Mouse (Mus musculus): ENCODE measurements around the gene Irf9. TPM values are rescaled to one million over a fixed set of nuclear protein-coding genes. Genes with fewer than 3 reads are reported as not detected.
A peak's percentile ranks its signal among the peaks of the same experiment; 100 is the strongest.

Gene Irf9
- total RNA-seq (2015) = 20.6 and 24.8 TPM in 2 replicates
- 28.2 and 31.3 TPM in 2 replicates for total RNA-seq (2017)

DNA sequence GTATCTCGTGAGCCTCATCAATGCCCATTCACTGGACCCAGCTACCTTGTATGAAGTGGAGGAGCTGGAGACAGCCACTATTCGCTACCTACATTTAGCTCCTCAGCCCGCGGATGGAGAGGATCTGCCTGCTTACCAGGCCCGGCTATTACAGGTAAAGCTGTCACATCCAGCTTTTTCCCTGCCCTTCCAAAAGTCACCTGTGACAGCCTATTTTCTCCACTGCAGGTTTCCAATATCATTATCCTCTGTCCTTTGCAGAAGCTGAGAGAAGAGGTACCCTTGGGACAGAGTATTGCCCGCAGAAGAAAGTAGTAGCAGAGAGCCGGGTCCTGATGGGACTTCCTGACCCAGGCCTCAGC, at the start of gene Irf9:
Irf9 (plus strand) TSS at position 301 of the 362 bp plus-strand sequence.
- no peak for ATAC-seq (replicated peaks; ENCODE audit: poor library complexity)

DNA sequence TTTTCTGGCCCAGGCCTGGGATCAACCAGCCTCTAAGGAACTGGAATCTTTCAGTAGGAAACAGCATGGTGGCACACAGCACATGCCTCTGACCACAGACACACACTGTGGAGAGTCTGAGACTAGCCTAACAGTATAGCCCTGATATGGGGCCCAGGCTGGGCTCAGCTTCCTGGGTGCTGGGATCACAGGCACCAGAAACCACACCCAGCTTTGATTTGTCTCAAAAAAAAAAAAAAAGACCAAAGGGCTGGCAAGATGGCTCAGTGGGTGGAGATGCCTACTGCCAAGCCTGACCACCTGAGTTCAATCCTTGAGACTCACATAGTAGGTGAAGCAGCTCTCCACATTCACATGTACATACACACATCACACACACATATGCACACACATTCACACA, 48.7 kb upstream of the Irf9 start:
- ATAC-seq (replicated peaks; ENCODE audit: poor library complexity) = no peak

DNA sequence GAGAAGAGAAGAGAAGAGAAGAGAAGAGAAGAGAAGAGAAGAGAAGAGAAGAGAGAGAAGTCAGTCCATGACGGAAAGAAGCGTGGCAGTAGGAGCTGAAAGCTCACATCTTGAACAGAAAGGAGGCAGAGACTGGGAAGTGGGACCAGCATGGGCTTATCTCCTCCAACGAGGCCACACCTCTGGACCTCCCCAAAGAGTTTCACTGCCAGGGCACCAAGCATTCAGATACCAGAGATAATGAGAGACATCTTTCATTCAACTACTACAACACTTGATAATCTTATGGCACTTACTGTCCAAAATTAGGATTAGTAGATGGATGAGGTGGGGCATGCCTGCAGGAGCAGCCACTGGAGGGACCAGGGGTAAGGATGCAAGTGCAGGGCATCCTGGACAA, 47.6 kb upstream of the Irf9 start:
- ATAC-seq (replicated peaks; ENCODE audit: poor library complexity) = no peak

DNA sequence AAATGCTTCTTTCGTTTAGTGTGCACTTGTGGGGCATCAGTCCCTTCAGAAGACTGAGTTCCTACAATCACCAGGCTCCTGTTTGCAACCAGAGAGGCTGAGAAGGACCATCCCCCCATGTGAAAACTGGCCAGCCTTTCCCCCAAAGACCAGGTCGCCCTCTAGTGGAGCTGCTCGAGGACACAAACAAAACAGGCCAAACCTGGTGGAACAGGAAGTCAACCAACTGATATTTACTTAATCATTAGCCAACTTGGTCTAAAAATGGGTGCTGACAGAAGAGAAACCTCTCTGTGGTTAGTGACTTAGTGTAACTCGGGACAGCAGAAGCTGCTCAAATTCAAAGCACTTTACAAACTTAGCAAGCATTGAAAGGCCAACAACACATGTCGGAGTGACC, 46.4 kb upstream of the Irf9 start:
- ATAC-seq (replicated peaks; ENCODE audit: poor library complexity) = peak; percentile 39

DNA sequence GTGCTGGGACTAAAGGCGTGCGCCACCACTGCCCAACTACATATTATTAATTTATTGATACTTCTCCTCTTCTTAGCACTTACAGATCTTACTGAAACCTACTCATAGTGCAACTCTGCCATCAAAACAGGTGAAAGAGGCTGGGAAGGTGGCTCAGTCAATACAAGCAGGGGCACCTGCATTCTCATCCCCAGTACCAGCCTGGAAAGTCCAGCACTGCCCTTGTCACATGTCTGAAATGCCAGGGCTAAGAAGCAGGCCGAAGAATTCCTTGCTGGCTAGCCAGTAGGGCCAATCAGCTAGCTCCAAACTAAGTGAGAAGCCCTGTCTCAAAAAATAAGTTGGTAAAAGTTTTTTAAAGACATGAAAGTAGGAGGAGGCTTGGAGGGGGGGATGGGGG, 45.8 kb upstream of the Irf9 start:
- ATAC-seq (replicated peaks; ENCODE audit: poor library complexity) = no peak

- no peak for ATAC-seq (replicated peaks; ENCODE audit: poor library complexity)
Measured at GRCm38 (mm10) chr14:55558740-55559448, 44.5 kb upstream of the Irf9 start.

DNA sequence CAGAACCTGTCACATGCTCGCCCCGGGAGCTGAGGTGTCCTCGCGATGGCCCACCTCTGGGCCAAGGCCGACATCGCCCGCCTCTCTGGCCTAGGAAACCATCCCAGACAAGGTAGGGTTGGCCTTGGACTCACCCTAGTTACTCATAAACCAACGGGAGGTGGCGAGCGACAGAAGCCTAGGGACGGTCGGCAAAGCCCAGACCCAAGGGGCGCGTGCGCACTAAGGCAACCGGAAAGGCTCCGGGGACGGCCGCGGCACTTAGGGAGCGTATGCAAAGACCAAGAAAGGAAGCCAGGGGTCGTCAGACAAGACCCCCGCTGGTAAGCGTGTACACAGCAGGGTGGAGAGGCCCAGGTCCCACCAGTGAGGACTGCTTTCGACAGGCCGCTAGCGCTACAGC, 43.6 kb upstream of the Irf9 start, which contains the start of gene Dcaf11:
Dcaf11 (plus strand) TSS at position 208 of the 403 bp plus-strand sequence.
- peak; percentile 46 for ATAC-seq (replicated peaks; ENCODE audit: poor library complexity)

DNA sequence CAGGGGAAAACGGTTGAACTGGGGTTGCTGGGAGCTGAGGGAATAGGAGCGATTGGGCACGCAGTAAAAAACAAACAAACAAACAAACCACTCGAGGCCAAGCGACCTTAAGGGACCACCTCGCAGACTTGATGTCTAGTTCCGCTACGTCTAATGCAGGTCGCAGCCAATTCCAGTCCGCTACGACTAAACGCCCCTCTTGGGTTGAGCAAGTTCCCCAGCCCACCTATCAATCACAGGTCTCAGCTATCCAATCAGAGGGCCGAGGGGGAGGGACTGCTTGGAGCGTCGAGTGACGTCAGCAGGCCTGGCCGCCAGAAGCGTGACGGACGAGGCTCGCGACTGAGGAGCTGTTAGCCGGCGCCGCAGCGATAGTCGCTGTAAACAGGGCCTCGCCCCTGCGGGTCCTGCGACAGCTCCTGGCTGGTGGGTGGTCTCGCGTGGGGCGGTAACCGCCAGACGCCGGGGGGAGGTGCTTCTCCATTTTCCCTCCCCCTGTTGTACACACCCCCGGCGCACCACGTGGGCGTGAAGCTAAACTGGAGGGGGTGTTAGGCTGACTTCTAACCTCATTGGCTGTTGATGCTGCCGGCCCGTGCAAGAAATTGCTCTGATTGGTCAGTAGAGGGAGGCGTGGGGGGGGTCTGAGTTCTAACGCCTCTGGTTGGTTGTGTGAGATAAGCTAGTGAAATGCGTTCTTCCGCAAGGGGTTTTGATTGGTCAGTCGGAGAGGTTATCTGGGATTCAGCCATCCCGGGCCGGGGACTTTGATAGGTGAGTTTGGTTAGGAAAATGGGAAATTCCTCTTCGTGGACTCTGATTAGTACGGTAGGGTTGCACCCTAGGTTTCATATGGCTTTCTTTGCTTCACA, 42.9 kb upstream of the Irf9 start, which contains the start of gene A730061H03Rik:
A730061H03Rik (minus strand) TSS at position 205 of the 872 bp plus-strand sequence.
- ATAC-seq (replicated peaks; ENCODE audit: poor library complexity) = peak; percentile 74

DNA sequence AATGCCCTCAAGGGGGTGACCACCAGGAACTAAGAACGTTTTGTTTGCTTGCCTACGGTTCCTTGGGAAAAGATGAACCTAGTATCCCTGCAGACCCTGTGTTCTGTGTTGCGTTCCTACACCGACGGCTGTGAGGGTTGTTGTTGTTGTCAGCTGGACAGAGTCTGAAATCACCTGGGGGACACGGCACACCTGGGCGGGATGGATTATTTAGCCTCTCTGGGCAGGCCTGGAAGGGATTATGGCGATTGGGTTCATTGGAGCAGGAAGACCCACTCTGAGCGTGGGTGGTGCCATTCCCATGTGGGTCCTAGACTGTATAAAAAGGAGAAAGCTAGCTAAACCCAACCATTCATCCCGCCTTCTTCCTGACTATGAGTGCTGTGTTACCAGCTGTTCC, 41.5 kb upstream of the Irf9 start:
- no peak for ATAC-seq (replicated peaks; ENCODE audit: poor library complexity)

GRCm38 (mm10) chr14:55563249-55563648, 40.1 kb upstream of the Irf9 start:
- ATAC-seq (replicated peaks; ENCODE audit: poor library complexity) = no peak

GRCm38 (mm10) chr14:55565748-55566147, 37.6 kb upstream of the Irf9 start:
- ATAC-seq (replicated peaks; ENCODE audit: poor library complexity) = no peak

DNA sequence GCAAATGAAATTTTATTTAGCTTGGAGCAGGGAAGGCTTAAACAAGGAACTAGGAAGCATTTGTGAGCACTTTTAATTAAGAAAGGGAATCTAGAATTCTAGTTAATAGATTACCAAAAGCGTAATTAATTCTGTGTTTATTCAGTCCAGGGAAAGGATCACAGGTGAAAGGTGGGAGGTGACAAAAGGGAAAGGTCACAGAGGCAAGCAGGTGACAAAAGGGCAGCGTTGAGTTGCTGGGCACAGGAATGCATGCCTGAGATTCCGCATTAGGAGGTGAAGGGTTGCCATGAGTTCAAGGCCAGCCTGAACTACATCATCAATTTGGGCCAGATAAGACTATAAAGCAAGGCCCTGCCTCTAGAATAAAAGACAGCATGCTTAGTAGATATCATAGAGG, 35.9 kb upstream of the Irf9 start:
- no peak for ATAC-seq (replicated peaks; ENCODE audit: poor library complexity)

DNA sequence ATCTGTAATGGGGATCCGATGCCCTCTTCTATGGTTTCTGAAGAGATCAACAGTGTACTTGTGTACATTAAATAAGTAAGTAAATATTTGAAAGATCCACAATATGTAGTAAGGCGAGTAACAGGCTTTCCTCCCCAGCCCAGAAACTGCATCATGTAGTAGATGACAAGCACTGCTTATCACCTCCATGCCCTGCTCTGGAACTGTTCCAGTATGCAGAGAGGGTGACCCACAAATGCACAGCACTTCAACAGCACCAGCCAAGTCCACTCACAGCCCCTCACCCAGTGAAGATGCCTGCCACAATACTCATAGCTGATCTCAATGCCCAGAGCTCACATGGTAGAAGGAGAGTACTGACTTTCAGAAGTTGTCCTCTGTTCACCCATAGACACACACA, 32.8 kb upstream of the Irf9 start:
- peak; percentile 50; the same call in 1 of the 2 replicates for ATAC-seq (replicated peaks; ENCODE audit: poor library complexity)

GRCm38 (mm10) chr14:55571760-55572159, 31.6 kb upstream of the Irf9 start:
- ATAC-seq (replicated peaks; ENCODE audit: poor library complexity) = no peak

DNA sequence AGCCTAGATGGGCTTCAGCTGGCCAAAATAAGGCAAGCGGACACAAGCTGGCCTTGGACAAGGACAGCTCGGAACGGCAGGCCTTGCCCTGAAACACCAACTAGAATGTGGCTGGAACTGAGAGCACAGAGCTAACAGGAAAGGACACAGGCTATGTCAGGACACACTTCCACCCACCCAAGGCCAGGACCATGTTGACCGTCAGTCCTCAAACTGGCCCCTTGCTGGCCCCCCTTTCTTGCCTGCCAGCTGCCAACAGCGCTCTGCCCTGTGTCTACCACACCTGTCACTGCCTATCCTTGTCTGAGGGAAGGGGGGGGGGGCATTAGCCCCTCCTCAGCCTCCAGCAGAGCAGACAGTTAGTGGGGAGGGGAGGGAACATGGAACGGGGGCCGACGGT, 28.1 kb upstream of the Irf9 start, which contains the start of gene Fitm1:
Fitm1 (plus strand) TSS at position 316 of the 400 bp plus-strand sequence.
- no peak for ATAC-seq (replicated peaks; ENCODE audit: poor library complexity)

GRCm38 (mm10) chr14:55575711-55576110, 27.7 kb upstream of the Irf9 start:
- ATAC-seq (replicated peaks; ENCODE audit: poor library complexity) = no peak

- peak; percentile 13; the same call in 1 of the 2 replicates for ATAC-seq (replicated peaks; ENCODE audit: poor library complexity)
Measured at GRCm38 (mm10) chr14:55576376-55576775, 27.0 kb upstream of the Irf9 start.

GRCm38 (mm10) chr14:55577871-55578667, 25.3 kb upstream of the Irf9 start, which contains the start of gene Psme1:
Gene Psme1, plus strand, starts transcription at chr14:55578123.
- peak; percentile 87 for ATAC-seq (replicated peaks; ENCODE audit: poor library complexity)

- ATAC-seq (replicated peaks; ENCODE audit: poor library complexity) = peak; percentile 54
Measured at GRCm38 (mm10) chr14:55578668-55579269, 24.6 kb upstream of the Irf9 start.
